Mouse (Mus musculus) A20 (cell line): ENCODE measurements around the gene Ube2dnl1.

ENCODE experiments used
- DNase-seq: peaks from one replicate; pipeline ENCODE4 v3.0.0-alpha.2; 2011; ENCODE audit warnings: low read depth, low spot score

The Ube2dnl1 gene

GRCm38 (mm10) chrX:114904712-114905111 is at the start of gene Ube2dnl1:
Ube2dnl1 (plus strand) TSS chrX:114905012.
- DNase-seq = no peak

- no peak for DNase-seq
Observed at GRCm38 (mm10) chrX:114895489-114895888, 9.3 kb upstream of the Ube2dnl1 start.

GRCm38 (mm10) chrX:114897506-114897905 is 7.3 kb upstream of the Ube2dnl1 start:
- no peak for DNase-seq

GRCm38 (mm10) chrX:114903391-114903790 is 1.4 kb upstream of the Ube2dnl1 start:
- no peak for DNase-seq

DNA sequence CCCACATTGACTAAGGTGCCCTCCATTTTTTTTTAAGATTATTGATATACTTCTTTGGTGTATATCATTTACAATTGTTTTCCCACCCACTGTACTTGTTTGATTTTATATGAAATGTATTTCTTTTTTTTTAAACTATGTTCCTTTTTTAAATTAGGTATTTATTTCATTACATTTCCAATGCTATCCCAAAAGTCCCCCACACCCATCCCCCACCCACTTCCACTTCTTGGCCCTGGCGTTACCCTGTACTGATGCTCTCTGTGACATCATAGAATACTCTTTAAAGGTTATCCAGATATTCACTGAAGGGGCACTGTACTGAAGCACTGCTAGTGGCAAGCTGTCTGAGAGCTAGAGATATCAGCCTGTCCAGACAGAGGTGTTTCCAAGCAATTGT is 2.5 kb downstream of the Ube2dnl1 start, which contains the start of gene Ube2dnl2:
Gene Ube2dnl2, plus strand, starts transcription at position 301 of the 400 bp plus-strand sequence.
- DNase-seq = no peak

DNA sequence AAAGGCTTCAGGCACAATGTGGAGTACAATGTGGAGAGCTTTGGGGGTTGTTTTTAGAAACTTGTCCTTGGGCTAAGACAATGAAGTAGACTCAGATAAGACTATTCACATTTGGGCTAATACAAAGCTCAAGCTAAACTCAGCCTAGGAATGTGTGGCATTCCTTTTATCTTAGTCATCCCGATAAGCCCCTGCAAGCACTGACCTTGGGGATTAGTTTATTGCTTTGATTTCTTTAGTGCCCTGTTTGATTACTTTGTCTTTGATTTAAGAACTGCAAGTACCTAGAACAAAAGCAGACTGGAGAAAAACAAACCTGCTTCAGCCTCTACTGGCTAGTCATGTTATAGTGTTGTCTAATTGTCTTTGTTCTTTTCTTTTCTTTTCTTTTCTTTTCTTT is 50.3 kb downstream of the Ube2dnl1 start:
- no peak for DNase-seq
